Mouse (Mus musculus): ENCODE measurements around the gene Bmpr2.
A peak's percentile ranks its signal among the peaks of the same experiment; 100 is the strongest.
"Not testable (repeated sequence)": the region's sequence is repeated elsewhere in the genome, so short reads cannot be mapped to it uniquely, and the experiment has no call there.

Bmpr2 gene

GRCm38 (mm10) chr1:59763164-59763768 is at the start of gene Bmpr2:
Gene Bmpr2 (plus strand): TSS chr1:59763400.
- peak; percentile 90 for DNase-seq

DNA sequence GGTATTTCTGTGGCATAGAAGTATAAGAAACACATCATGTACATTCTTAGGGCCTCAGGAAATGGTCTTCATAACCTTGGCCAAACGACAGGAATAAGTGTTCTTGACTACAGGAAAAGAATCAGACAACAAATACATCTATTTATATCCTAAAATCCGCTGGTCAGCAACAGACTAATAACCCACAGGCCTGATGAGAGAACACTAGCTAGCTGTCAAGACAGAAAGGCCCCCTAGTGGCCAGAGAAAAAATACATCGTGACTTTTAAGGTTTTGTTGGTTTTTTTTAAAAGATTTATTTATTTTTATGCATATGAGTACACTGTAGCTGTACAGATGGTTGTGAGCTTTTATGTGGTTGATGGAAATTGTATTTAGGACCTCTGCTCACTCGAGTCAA is 43.3 kb upstream of the Bmpr2 start:
- DNase-seq: no peak

DNA sequence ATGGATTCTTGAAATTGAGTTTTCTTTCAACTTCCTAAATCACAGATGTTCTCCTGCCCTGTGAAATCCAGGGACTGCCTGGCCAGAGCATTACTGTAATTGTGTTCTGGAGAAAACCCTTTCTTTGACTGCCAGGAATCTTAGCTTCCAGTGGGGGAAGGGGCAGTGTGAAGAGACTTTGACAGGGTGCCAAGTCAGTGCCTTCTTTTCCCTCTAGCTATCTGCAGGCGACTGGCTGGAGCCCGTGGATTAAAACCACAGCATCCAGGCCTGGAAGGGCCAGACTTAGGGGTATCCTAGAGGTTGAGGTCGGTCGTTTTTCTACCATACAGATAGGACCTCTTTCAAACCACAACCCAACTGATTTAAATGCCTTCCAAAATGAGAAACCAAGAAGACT is 37.5 kb upstream of the Bmpr2 start:
- DNase-seq: no peak

DNA sequence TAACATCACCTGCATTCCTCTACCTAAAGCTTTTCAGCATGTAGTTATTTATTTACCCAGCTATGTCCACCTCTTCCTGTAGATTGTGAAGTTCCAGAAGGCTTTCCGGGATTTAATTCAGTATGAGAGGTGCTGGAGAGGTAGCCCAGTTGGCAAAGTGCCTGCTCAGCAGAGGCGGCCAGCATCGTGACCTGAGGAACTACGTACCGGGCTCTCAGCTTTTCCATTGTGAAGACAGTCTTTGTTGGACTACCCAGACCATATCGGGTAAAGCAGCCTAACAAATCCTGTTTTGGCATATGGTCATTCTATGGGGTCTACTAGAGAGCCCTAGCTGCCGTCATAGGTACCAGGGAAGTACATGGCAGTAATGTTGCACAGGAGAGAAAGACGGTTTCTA is 33.1 kb upstream of the Bmpr2 start:
- no peak for DNase-seq

DNA sequence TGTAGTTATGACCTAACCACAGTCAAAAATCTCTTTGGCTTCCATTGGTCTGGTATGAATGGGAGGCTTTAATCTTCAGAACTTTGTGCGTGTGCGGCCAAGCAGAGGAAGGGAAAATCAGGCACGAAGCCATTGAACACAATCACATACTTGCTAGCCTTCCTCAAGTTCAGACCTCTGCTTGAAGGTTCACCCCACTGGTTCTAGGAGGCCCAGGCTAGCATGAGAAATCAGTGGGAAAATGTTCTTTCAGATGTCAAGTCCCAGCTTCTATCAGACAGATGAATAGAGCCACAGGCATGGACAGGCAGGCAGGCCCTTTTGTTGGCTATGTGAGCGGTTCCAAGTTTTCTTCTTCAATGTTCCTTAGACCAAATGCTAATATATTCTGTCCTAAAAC is 32.5 kb upstream of the Bmpr2 start:
- DNase-seq: no peak

GRCm38 (mm10) chr1:59734076-59734475 is 29.1 kb upstream of the Bmpr2 start:
- DNase-seq: peak; percentile 37

DNA sequence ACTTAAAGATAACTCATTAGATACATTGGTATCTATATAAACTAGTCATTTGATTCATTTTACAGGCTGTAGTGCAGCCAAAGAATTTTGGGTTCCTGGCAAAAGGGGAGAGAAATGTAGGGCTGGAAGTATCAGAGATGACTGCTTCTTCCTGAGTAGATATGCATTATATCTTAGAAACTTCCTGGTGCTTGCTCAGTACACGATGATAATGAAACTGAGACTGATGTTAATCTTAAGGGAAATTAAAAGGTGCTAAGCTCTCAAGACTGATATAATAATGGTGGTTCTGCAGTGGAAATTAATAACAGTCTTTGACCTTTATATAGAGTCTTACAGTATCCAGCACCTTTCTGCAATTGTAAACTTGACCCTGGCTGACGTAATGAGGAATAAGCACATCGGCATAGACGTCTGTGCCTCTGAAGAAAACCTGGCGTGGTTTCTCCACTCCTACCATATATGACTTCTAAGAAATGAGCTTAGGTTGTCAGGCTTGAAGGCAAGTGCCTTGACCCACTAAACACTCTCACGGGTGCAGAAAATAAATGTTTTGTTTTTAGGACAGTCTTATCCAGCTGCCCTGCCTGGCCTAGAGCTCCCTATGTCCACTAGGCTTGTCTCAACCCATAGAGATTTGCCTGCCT is 24.3 kb upstream of the Bmpr2 start:
- DNase-seq: no peak

- no peak for DNase-seq
Measured at GRCm38 (mm10) chr1:59739577-59740354, 23.4 kb upstream of the Bmpr2 start.

- DNase-seq: no peak
Measured at GRCm38 (mm10) chr1:59749047-59749446, 14.2 kb upstream of the Bmpr2 start.

DNA sequence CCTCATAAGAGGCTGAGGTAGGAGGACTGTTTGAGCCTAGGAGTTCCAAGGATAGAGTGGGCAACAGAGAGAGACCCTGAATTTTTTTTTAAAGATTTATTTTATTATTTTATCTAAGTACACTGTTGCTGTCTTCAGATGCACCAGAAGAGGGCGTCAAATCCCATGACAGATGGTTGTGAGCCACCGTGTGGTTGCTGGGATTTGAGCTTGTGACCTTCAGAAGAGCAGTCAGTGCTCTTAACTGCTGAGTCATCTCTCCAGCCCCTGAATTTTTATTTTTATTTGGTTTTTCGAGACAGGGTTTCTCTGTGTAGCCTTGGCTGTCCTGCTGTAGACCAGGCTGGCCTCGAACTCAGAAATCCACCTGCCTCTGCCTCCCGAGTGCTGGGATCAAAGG is 13.5 kb upstream of the Bmpr2 start:
- not testable (repeated sequence) for DNase-seq

DNA sequence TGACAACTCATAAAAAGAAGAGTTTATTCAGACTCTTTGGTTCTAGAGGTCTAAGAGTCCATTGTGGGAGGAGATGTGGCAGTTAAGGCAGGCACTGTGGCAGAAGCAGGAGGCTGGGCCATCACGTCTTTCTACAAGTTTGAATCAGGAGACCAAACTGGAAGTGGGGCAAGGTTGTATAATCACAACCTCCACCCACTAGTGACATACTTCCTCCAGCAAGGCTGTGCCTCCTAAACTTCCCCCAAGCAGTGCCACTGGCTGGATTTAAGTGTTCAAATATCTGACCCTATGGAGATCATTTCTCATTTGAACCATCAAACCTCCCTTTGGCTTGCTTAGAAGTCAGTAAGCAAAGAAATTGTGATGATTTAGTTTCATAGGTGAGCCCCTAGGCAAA is 7.9 kb upstream of the Bmpr2 start:
- no peak for DNase-seq

DNA sequence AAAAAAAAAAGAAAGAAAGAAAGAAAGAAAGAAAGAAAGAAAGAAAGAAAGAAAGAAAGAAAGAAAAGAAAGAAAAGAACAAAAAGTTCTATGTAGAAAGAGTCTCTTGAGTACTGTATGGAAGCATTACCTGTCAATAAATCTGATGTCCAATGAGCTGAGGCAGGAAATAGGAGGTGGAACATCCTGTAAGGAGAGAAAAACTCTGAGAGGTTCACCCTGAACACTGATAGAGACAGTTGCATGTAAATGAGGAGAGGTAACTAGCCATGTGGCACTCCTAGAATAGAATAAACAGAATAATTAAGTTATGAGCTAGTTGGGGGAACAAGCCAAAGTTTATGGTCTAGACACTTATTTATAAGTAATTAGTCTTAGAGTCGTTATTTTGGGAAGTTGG is 4.9 kb upstream of the Bmpr2 start:
- no peak for DNase-seq

GRCm38 (mm10) chr1:59762208-59762607 is 992 bp upstream of the Bmpr2 start:
- DNase-seq: peak; percentile 16

- DNase-seq: peak; percentile 48
Measured at GRCm38 (mm10) chr1:59762651-59763163, 493 bp upstream of the Bmpr2 start.

DNA sequence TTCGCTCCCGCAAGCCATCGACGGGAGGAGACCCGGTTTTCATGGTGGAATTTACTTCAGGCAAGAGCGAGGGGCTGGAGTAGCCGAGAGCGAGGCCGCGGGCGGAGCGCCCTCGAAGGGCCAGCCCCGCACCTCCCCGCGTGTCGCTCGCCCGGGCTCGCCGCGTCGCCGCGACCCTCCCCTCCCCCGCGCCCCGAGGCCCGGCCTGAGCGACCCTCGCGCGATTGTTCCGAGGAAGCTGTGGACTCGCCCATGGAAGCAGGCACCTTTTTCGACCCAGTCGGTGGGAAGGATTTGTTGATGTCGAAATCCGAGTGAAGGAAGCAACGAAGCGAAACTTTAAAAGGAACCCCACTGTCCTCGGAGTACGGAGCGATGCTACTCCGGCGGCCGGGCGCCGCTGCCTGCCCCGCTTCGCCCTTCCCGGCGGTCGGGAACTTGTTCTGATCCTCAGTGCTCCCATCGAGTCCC is 616 bp downstream of the Bmpr2 start:
- DNase-seq: peak; percentile 32

- DNase-seq: peak; percentile 11
Measured at GRCm38 (mm10) chr1:59764407-59764971, 1.3 kb downstream of the Bmpr2 start.

DNA sequence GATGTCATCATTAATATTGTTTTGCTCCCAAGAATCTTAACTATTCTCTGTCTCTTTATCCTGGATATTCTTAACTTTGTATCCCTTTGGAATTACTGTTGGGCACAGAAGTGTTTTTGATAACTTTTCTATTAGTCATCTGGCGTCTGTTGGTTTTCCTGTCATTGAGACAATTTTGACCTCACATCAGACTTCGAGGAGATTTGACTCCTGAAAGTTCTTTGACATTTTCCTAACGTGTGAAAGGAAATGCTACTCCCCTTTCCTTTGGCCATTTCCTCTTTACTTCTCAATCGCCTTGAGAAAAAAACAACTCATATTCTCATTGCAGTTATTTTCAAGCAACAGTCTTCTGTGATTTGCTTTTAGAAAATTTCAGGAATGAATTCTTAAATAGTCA is 2.1 kb downstream of the Bmpr2 start:
- DNase-seq: no peak

DNA sequence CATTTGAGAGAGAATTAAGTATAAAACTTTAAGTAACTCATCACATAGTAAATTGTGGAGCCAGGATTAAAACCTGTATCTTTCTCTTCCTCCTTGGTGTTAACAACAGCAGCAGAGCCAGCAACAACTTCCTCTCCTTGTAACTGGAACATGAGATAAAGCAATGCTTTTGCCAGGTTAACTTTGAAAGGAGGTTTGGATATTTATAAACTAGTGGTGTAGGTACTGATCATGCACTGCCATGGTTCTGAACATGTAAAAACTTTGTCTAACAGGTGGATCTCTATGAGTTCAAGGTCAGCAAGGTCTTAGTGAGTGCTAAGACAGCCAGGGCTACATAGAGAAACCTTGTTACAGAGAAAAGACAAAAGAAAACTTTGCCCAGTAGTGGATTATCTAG is 3.4 kb downstream of the Bmpr2 start:
- DNase-seq: no peak

DNA sequence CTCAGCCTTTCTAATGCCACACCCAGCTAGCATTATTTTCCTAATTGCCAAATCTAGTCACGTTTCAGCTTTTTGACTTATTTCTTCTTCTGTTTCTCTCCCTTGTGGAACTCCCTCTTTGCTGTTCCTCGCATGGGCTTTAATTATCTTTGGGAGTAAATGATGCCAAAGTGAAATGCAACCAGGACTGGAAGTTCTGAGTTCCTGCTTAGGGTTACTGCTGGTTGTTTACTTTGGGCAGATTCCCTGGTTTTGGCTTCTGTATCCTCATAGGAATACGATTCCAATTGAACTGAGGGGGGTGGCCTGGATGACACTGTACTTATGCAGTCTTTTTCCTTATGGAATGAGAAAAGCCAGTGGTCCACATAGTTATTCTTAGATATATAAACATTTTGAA is 8.7 kb downstream of the Bmpr2 start:
- DNase-seq: no peak

GRCm38 (mm10) chr1:59781080-59781479 is 17.9 kb downstream of the Bmpr2 start:
- DNase-seq: no peak

- DNase-seq: no peak
Measured at GRCm38 (mm10) chr1:59788975-59789374, 25.8 kb downstream of the Bmpr2 start.

GRCm38 (mm10) chr1:59789741-59790140 is 26.5 kb downstream of the Bmpr2 start:
- DNase-seq: no peak

DNA sequence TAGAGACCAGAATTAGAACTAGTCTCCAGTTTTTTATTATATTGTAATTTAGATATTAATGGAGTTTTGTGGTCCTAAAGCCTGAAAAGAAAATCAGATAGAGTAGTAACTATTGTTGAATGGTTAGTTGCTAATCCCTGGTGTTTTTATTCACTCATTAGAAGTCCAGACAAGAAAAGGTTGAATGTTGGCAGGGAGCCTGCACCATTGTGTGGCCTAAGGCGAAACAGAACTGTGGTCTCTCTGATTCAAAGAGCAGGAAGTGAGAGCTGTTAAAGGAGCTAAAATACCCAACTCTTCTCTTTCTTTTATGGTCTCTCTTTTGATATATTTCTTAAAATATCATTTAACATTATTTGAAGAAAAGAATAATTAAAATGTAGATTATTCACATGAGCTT is 32.1 kb downstream of the Bmpr2 start:
- DNase-seq: peak; percentile 34

DNA sequence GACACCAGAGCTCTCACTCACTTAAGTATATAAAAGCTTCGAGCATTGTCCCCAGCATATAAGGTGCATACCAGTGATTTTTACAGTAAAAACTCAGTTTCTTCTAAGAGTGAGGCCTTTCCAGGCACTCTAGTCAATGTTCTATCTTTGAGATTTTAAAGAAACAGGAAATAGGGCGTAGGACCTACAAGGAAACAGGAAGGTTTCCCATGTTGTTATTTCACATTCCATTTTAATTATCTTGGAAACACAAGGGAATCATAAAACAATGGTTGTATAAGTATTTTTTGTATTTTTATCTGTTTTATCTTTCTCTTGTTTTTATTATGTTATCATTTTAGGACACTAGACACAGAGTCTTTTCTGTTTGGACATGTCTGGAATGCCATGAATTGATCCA is 34.7 kb downstream of the Bmpr2 start:
- no peak for DNase-seq

Data from layer of hippocampus, adult 9-11 months (tissue).